Mouse (Mus musculus) ZHBTc4 (cell line): ENCODE results near the gene Taar7d.
"Not testable (repeated sequence)": the region's sequence is repeated elsewhere in the genome, so short reads cannot be mapped to it uniquely, and the experiment has no call there.

ENCODE experiments used
- DNase-seq: peaks from one replicate; pipeline ENCODE4 v3.0.0-alpha.2; 2011; ENCODE audit warnings: low read depth, low spot score

The Taar7d gene

DNA sequence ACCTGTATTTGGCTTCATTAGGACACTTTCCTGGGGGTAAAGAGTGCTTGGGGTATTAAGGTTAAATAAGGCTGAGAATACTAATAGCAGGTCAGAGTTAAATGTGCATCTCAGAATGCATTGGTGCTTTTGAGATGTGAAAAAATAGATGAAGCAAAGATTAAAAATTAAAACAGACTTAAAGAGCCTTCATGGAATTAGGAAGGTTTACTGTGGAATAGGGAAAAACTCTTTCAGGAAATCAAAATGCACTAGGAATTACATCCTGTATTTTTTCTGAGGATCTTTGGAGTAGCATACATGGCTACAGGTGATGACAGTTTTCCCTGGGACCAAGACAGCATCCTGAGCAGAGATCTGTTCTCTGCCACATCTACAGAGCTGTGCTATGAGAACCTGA lies at the start of gene Taar7d:
TSS of gene Taar7d (plus strand) at position 301 of the 400 bp plus-strand sequence.
- no peak for DNase-seq

DNA sequence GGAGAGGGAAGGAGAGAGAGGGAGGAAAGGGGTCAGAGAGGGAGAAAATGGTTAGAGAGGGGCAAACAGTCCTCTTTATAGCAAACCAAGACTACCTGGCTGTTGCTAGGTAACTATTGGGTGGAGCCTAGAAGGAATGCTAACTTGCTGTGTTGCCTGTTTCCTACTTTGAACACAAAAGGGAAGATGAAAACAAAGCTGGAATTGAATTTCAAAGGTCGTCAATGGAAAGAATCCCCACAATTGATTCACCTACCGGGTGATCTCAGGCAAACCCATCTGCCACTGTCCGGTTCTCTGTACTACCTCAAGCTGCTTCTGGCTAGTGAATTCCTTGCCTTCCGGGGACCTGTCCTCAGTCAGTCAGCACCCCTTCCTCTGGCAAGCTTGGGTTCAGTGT lies 49.1 kb upstream of the Taar7d start:
- peak; percentile 90 for DNase-seq

DNA sequence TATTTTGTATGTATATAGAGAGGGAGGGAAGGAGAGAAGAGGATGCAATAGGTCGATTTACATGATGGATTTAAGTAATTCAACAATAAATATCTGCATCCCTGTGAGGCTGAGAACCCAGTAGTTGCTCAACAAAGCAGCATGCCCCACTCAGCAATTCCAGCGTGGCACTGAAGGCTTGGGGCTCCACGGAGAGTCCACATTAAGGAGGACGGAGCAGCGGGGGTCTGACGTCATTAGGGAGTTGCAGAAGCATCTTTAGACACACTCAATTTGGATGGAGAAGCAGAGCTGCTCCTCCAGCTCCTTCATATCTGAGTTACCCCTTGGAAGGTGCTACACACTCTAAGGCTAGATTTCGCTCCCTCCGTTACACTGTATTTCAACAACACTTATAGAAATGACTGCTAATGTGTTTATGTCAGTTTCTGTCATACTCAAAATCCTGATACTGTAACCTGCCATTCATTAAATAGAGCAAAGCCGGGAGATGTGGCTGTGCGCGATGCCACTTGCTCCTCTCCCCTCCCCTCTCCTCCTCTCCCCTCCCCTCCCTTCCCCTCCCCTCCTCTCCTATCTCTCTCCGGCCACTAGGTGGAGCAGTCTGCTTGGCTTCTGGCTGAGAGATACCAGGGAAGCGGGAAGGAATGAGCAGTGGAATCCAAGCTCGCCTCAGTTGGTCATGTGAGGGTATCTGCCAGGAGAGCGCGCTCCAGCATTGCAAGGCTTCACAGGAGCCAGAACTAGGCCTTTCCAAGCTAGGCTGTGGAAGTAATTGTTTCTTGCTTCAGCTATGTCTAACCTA lies 47.9 kb upstream of the Taar7d start:
- DNase-seq = peak; percentile 95

DNA sequence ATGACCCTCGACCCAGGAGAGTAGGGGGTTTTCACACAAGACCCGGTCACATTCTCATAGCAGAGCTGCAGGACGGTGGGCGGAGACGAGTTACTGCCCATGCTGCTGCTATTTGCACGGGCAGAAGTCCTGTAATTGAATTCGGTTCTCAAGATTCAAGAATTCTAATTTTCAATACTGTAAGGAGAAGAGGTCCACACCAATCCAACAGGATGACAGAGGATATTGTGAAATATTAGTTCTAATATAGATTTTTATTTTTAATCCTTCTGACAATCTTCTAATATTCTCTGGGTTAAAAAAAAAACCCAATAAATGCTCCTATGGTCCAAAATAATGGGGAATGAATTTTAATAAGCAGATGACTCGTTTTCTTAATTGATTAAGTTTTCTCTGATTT lies 41.5 kb upstream of the Taar7d start, which contains the start of gene Taar6:
TSS of gene Taar6 (minus strand) at position 101 of the 400 bp plus-strand sequence.
- no peak for DNase-seq

DNA sequence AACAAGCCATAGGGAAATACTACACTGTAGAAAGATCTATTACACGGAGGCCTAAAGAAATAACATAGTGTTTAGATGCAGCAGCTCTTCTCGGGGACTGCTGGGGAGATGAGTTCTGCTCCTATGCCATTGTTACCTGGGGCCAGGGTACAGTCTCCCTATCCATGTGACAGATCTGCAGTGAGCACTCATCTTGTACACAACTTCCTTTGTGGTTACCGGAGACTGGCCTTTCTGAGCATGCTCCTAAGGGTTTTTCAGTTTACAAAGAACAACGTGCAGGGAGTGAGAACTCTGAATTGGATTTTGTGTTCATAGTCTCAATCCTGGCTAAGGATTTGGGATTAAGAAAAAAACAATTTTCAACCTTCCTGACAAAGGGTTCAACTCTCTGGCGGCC lies 40.6 kb upstream of the Taar7d start:
- no peak for DNase-seq

DNA sequence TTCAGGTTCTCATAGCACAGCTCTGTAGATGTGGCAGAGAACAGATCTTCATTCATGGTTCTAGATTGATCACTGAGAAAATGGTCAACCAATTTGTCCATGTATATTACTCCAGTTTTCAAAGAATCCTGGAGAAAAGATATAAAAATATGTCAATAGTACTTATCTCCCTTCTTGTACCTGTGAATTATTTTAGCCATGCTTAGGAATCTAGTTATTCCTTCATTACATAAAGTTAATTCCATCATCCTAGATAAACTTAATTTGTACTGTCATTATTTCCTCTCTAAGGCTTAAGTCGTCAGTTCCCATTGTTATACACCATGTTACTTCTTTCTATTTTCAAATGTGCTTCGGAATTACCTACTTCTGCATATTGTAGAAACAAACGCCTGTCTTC lies 33.6 kb upstream of the Taar7d start, which contains the start of gene Taar7a:
TSS of gene Taar7a (minus strand) at position 101 of the 400 bp plus-strand sequence.
- no peak for DNase-seq

DNA sequence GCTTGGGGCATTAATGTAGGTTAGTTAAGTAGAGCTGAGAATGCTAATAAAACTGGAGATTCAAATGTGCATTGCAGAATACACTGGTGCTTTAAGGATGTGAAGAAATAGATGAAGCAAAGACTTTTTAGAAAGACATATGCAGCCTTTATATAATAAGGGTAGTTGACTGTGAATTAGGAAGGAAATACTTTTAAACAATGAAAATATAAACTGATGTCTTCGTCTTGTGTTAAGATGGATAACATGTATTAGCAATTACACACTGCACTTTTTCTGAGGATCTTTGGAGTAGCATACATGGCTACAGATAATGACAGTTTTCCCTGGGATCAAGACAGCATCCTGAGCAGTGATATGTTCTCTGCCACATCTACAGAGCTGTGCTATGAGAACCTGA lies 27.4 kb upstream of the Taar7d start, which contains the start of gene Taar7b:
TSS of gene Taar7b (plus strand) at position 301 of the 400 bp plus-strand sequence.
- DNase-seq = no peak

DNA sequence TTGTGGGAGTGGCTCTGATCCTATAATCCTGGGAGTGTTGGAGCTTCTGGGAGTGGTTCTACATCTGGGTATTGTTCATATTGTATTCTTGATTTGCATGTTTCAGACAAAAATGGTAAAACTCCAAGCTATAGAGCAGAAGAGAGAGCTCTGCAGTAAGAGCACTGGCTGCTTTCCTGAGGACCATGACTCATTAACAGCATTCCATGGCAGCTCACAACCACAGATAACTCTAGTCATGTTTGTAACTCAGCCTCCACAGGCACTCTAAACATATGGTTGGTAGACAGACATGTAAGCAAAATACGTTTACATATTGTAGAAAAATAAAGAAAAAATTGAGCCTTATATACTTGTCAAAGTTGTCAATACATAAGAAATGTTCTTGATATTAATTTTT lies 20.6 kb upstream of the Taar7d start:
- no peak for DNase-seq

DNA sequence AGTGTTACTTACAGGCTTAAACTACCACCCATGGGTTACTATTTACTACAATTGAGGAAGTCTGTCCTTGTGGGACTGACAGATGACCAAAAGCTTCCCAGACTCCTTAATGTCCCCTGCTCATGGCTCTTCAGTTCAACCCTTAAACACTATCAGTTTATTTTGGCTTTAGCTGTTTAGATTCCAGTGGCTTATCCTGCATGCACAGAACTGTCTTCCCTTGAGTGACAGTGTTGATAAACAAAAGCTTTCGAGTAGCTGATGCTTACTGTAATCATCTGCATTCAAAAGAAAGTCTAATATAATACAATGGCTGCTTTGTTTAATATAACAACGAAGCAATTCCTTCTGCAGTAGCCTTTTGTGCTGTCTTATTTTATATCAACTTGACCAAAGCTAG lies 20.0 kb upstream of the Taar7d start:
- DNase-seq = peak; percentile 21

DNA sequence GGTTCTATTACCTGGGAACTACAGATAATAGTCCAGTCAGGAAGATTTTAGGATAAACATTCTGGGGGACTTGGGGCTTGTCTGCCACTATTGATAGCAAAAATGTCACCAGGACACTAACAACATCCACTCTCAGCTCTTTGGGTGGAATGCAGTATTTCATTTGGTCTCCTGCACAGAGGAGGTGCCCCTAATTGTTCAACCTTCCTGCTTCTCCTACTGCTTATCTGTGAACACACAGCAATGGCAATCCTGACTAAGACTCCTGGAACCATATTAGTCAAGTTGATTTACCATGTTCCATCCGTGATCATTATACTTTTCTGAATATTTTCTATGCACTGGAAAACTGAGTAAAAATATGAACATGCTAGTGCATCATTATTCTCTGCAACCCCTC lies 18.9 kb upstream of the Taar7d start:
- no peak for DNase-seq

DNA sequence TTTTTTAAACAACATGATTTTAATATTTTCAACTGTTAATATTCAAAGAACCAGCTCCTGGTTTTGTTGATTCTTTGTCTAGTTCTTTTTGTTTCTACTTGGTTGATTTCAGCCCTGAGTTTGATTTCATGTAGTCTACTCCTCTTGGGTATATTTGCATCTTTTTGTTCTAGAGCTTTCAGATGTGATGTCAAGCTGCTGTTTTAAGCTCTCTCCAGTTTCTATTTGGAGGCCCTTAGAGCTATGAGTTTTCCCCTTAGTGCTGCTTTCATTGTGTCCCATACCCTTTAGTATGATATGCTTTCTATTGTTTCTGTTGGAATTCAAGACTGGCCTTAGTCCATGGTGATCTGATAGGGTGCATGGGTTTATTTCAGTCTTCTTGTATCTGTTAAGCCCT lies 4.3 kb downstream of the Taar7d start:
- no peak for DNase-seq

DNA sequence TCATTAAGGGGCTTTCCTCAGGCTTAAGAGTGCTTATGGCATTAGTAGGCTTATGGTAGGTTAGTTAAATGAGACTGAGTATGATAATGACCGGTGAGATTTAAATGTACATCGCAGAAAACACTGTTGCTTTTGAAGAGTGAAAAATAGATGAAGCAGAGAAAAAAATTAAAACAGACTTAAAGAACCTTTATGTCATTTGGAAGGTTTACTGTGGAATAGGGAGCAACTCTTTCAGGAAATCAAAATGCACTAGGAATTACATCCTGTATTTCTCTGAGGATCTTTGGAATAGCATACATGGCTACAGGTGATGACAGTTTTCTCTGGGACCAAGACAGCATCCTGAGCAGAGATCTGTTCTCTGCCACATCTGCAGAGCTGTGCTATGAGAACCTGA lies 10.3 kb downstream of the Taar7d start, which contains the start of gene Taar7e:
TSS of gene Taar7e (plus strand) at position 301 of the 400 bp plus-strand sequence.
- DNase-seq = no peak

DNA sequence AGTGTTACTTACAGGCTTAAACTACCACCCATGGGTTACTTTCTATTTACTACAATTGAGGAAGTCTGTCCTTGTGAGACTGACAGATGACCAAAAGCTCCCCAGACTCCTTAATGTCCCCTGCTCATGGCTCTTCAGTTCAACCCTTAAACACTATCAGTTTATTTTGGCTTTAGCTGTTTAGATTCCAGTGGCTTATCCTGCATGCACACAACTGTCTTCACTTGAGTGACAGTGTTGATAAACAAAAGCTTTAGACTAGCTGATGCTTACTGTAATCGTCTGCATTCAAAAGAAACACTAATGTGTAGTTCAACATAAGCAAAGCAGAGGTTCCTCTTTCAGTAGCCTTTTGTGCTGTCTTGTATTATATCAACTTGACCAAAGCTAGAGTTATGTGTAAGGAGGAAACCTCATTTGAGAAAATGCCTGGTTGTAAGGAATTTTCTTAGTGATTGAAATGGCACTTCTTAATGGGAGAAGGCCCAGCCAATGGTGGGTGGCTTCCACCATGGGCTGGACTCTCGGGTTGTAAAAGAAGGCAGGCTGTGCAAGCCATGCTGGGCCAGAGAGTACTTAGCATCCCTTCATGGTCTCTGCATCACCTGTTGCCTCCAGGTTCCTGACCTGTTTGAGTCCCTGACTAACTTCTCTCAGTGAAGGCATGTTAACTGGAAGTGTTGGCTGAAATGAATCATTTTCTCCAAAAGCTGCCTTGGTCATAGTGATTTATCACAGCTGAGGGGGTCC lies 13.3 kb downstream of the Taar7d start:
- DNase-seq = peak; percentile 24

DNA sequence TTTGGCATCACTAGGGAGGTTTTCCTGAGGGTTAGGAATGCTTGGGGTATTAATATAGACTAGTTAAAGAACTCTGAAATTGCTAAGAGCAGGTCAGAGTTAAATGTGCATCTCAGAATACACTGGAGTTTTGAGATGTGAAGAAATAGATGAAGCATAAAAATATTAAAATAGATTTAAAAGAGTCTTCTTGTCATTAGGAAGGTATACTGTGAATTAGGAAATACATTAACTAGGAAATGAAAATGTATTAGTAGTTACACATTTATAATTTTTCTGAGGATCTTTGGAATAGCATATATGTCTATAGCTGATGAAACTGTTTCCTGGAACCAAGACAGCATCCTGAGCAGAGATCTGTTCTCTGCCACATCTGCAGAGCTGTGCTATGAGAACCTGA lies 22.2 kb downstream of the Taar7d start, which contains the start of gene Taar7f:
TSS of gene Taar7f (plus strand) at position 301 of the 400 bp plus-strand sequence.
- no peak for DNase-seq

DNA sequence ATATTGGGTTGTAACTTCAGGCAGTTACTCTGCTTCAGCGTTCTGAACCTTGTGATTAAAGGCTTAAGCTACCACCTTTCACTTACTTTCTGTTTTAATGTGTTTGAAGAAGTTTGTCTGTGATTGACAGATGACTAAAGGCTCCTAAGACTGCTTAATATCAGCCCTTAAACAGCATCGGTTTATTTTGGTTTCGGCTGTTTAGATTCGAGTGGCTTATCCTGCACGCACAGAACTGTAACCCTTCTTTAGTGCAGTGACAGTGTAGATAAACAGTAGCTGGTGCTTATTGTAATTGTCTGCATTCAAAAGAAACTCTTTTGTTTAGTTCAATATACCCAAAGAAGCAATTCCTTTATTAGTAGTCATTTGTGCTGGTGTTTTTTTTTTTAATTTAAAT lies 25.0 kb downstream of the Taar7d start:
- no peak for DNase-seq

DNA sequence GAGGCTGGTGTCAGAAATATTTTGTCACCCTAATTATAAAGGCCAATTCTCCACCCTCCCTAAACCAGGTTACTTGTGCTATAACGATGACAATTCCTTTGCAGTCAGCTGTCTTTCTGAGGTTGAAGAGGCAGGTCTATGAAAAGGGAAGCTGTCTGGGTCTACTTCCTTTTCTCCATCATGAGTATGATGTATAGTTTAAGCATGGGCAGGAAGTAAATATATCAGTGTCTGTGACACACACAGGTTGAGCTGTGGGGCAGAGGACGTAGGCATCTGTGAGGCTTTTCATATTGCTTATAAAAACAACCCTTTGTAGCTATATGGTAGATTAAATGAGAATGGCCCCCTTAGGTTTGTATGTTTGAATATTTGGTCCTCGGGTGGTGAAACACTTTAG lies 32.0 kb downstream of the Taar7d start:
- no peak for DNase-seq

DNA sequence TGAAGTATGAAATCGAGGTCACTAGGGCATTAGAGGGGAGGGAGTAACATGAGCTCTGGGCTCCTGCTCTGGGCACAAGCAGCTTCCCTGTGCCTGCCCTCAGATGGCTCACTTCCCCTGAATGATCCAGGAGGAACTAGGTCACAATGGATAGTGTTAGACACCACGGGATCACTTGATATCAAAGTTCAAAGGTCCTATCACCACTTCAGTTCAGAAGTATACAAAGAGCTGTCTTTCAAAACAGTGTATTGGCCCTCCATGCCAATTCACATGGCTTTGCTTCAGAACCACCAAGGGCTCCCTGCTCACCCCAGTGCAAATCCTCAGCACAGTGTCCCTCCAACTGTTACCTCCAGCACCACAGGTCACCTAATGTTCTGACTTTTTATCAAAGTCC lies 47.7 kb downstream of the Taar7d start:
- not testable (repeated sequence) for DNase-seq

DNA sequence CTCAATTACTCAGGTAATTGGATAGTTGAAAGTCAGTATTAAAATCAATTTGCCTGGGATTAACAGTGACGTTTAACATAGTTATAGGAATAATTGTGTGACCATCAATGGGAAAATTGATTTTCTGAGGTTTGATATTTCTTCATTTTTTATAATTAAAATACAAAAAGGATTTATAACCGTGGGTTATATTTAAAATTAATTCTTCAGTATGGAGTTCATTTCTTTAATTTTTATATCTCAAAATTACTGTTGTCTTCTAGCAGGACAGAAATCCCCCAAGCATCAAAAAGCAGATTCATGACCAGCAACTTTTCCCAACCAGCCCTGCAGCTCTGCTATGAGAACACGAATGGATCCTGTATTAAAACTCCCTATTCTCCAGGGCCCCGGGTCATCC lies 49.2 kb downstream of the Taar7d start, which contains the start of gene Taar8a:
TSS of gene Taar8a (plus strand) at position 301 of the 400 bp plus-strand sequence.
- not testable (repeated sequence) for DNase-seq
